Mouse (Mus musculus) liver, embryonic 12.5 days (tissue): Measurements from ENCODE around the gene Kcng3. TPM values are rescaled to one million over a fixed set of nuclear protein-coding genes. Genes with fewer than 3 reads are reported as not detected.
A peak's percentile ranks its signal among the peaks of the same experiment; 100 is the strongest.

ENCODE experiments used
- ATAC-seq: fragments of 200-750 bp; cut with Nextera tagmentation; 2 replicates; pipeline ENCODE4 v1.8.0; 2017; ENCODE audit warnings: moderate number of reproducible peaks, mild to moderate bottlenecking, moderate library complexity
- H3K27ac ChIP-seq: fragments of 300-500 bp; sonication (generic); 2 replicates; pipeline ENCODE4 v1.5.1; 2016; ENCODE audit warnings: mild to moderate bottlenecking
- H3K27me3 ChIP-seq: fragments of 300-500 bp; sonication (generic); replicated peaks from 2 replicates; pipeline ENCODE4 v1.6.1; 2016; ENCODE audit warnings: mild to moderate bottlenecking, moderate library complexity
- H3K36me3 ChIP-seq: fragments of 300-500 bp; sonication (generic); 2 replicates; pipeline ENCODE4 v1.6.1; 2016; ENCODE audit warnings: mild to moderate bottlenecking, moderate library complexity
- H3K4me1 ChIP-seq: fragments of 300-500 bp; sonication (generic); 2 replicates; pipeline ENCODE4 v1.6.1; 2016
- H3K4me2 ChIP-seq: fragments of 300-500 bp; sonication (generic); 2 replicates; pipeline ENCODE4 v1.6.1; 2016; ENCODE audit warnings: mild to moderate bottlenecking, moderate library complexity
- H3K4me3 ChIP-seq: fragments of 300-500 bp; sonication (generic); 2 replicates; pipeline ENCODE4 v1.5.1; 2016; ENCODE audit warnings: mild to moderate bottlenecking, moderate library complexity
- H3K9ac ChIP-seq: fragments of 300-500 bp; sonication (generic); 2 replicates; pipeline ENCODE4 v1.6.1; 2016; ENCODE audit warnings: mild to moderate bottlenecking, moderate library complexity
- H3K9me3 ChIP-seq: fragments of 300-500 bp; sonication (generic); replicated peaks from 2 replicates; pipeline ENCODE4 v1.6.1; 2016; ENCODE audit warnings: mild to moderate bottlenecking, moderate library complexity
- WGBS: fragments of 180-500 bp; shearing (Covaris S2); methylation state at CpG from one replicate; pipeline ENCODE4 v1.1.7; 2016; ENCODE audit not compliant: insufficient replicate concordance; 5-methylcytosine and 5-hydroxymethylcytosine counted together
- polyA plus RNA-seq: library from polyadenylated mRNA; unstranded; fragments of >200 nt; fragmentation: Nextera tagmentation; extraction: Ambion mirVana; gene quantifications from 2 replicates; pipeline ENCODE4 v1.2.1, GENCODE M21; 2016

Kcng3 gene
- polyA plus RNA-seq, 1 experiment from 2014 or later: 0.06 TPM

- Histone ChIP-seq H3K27ac (no peak overlapping the region), H3K4me2 (no peak overlapping the region), H3K27me3 (0 out of 2 replicates have a peak, but pooled peaks cover 3% of the 10 kb centered on the region), H3K36me3 (no peaks in the 10 kb centered on the region), H3K4me3 (no peak overlapping the region), H3K9ac (no peak overlapping the region), H3K9me3 (0 out of 2 replicates have a peak, but pooled peaks cover 5% of the 10 kb centered on the region), H3K4me1 (0 out of 2 replicates have a peak, but pooled peaks cover 8% of the 10 kb centered on the region)
- 67% methylated on average over 4 of the region's 4 CpGs for WGBS
- no peak for ATAC-seq
These were observed 22.2 kb downstream of the Kcng3 start for GRCm38 (mm10) chr17:83609532-83609931.

GRCm38 (mm10) chr17:83600976-83601375, 30.7 kb downstream of the Kcng3 start:
- ATAC-seq: no peak
- H3K4me1 ChIP-seq: no peaks in the 10 kb centered on the region
- WGBS: 79% methylated on average over 12 of the region's 12 CpGs

GRCm38 (mm10) chr17:83595966-83596365, 35.7 kb downstream of the Kcng3 start:
- Histone ChIP-seq H3K27me3 (no peaks in the 10 kb centered on the region), H3K9me3 (no peaks in the 10 kb centered on the region), H3K9ac (no peak overlapping the region), H3K4me3 (no peak overlapping the region), H3K36me3 (no peaks in the 10 kb centered on the region), H3K27ac (no peak overlapping the region), H3K4me1 (no peaks in the 10 kb centered on the region), H3K4me2 (no peak overlapping the region)
- ATAC-seq: no peak
- WGBS: 69% methylated on average over 7 of the region's 7 CpGs

More at GRCm38 (mm10) chr17:83600976-83601375, 30.7 kb downstream of the Kcng3 start:
- H3K27me3 ChIP-seq: no peaks in the 10 kb centered on the region
- H3K9ac ChIP-seq: no peak overlapping the region
- H3K4me3 ChIP-seq: no peak overlapping the region
- H3K4me2 ChIP-seq: no peak overlapping the region
- H3K9me3 ChIP-seq: no peaks in the 10 kb centered on the region
- H3K27ac ChIP-seq: no peak overlapping the region
- no peaks in the 10 kb centered on the region for H3K36me3 ChIP-seq

GRCm38 (mm10) chr17:83594526-83594925, 37.2 kb downstream of the Kcng3 start:
- no peaks in the 10 kb centered on the region for H3K9me3 ChIP-seq
- no peak overlapping the region for H3K9ac ChIP-seq
- no peak overlapping the region for H3K4me3 ChIP-seq
- no peaks in the 10 kb centered on the region for H3K36me3 ChIP-seq
- H3K4me2 ChIP-seq: no peak overlapping the region
- WGBS: 68% methylated on average over 8 of the region's 8 CpGs
- no peaks in the 10 kb centered on the region for H3K27me3 ChIP-seq
- ATAC-seq: peak; percentile 44; the same call in 1 of the 2 replicates
- no peak overlapping the region for H3K27ac ChIP-seq
- no peaks in the 10 kb centered on the region for H3K4me1 ChIP-seq

GRCm38 (mm10) chr17:83593396-83593795, 38.3 kb downstream of the Kcng3 start:
- WGBS: 76% methylated on average over 10 of the region's 10 CpGs
- peaks cover 5% of the 10 kb centered on the region; the same call in 1 of the 2 replicates for H3K9me3 ChIP-seq
- H3K9ac ChIP-seq: no peak overlapping the region

GRCm38 (mm10) chr17:83588663-83589341, 42.9 kb downstream of the Kcng3 start:
- H3K27me3 ChIP-seq: no peaks in the 10 kb centered on the region
- no peak overlapping the region for H3K9ac ChIP-seq
- H3K27ac ChIP-seq: no peak overlapping the region
- WGBS: 65% methylated on average over 6 of the region's 6 CpGs
- no peak for ATAC-seq
- H3K9me3 ChIP-seq: peaks cover 5% of the 10 kb centered on the region; the same call in 1 of the 2 replicates
- H3K4me3 ChIP-seq: no peak overlapping the region
- no peak overlapping the region for H3K4me2 ChIP-seq
- no peaks in the 10 kb centered on the region for H3K36me3 ChIP-seq
- H3K4me1 ChIP-seq: peaks cover under 1% of the 10 kb centered on the region

More at GRCm38 (mm10) chr17:83593396-83593795, 38.3 kb downstream of the Kcng3 start:
- Histone ChIP-seq H3K27ac (no peak overlapping the region), H3K36me3 (no peaks in the 10 kb centered on the region), H3K4me1 (no peaks in the 10 kb centered on the region), H3K4me3 (no peak overlapping the region), H3K27me3 (no peaks in the 10 kb centered on the region), H3K4me2 (no peak overlapping the region)
- ATAC-seq: no peak

- H3K27ac ChIP-seq: no peak overlapping the region
- H3K4me3 ChIP-seq: no peak overlapping the region
- peaks cover 5% of the 10 kb centered on the region; the same call in 1 of the 2 replicates for H3K9me3 ChIP-seq
- H3K4me1 ChIP-seq: peaks cover 6% of the 10 kb centered on the region
- no peak for ATAC-seq
- no peak overlapping the region for H3K9ac ChIP-seq
- no peaks in the 10 kb centered on the region for H3K36me3 ChIP-seq
- H3K27me3 ChIP-seq: no peaks in the 10 kb centered on the region
- no peak overlapping the region for H3K4me2 ChIP-seq
- 85% methylated on average over 8 of the region's 8 CpGs for WGBS
These were observed 44.0 kb downstream of the Kcng3 start for GRCm38 (mm10) chr17:83587731-83588130.

GRCm38 (mm10) chr17:83582585-83582984, 49.1 kb downstream of the Kcng3 start:
- Histone ChIP-seq H3K36me3 (no peaks in the 10 kb centered on the region), H3K4me1 (peaks cover 6% of the 10 kb centered on the region), H3K4me3 (no peak overlapping the region), H3K4me2 (no peak overlapping the region), H3K9ac (no peak overlapping the region), H3K9me3 (no peaks in the 10 kb centered on the region), H3K27me3 (no peaks in the 10 kb centered on the region), H3K27ac (no peak overlapping the region)
- ATAC-seq: no peak
- WGBS: 43% methylated on average over 2 of the region's 2 CpGs

- no peak for ATAC-seq
- H3K9me3 ChIP-seq: no peaks in the 10 kb centered on the region
- H3K4me2 ChIP-seq: no peak overlapping the region
- H3K27ac ChIP-seq: no peak overlapping the region
- H3K4me1 ChIP-seq: peaks cover 6% of the 10 kb centered on the region
- no peak overlapping the region for H3K4me3 ChIP-seq
- WGBS: 82% methylated on average over 5 of the region's 5 CpGs
- no peaks in the 10 kb centered on the region for H3K36me3 ChIP-seq
- no peaks in the 10 kb centered on the region for H3K27me3 ChIP-seq
- H3K9ac ChIP-seq: no peak overlapping the region
These were observed 51.0 kb downstream of the Kcng3 start for GRCm38 (mm10) chr17:83580734-83581133.

- Histone ChIP-seq H3K9me3 (no peaks in the 10 kb centered on the region), H3K4me3 (no peak overlapping the region), H3K27ac (no peak overlapping the region), H3K27me3 (no peaks in the 10 kb centered on the region), H3K4me2 (no peak overlapping the region), H3K36me3 (no peaks in the 10 kb centered on the region), H3K9ac (no peak overlapping the region), H3K4me1 (no peaks in the 10 kb centered on the region)
- no peak for ATAC-seq
- 79% methylated on average over 11 of the region's 11 CpGs for WGBS
These were observed 54.8 kb downstream of the Kcng3 start for GRCm38 (mm10) chr17:83576810-83577371.

GRCm38 (mm10) chr17:83574615-83575014, 57.1 kb downstream of the Kcng3 start:
- no peaks in the 10 kb centered on the region for H3K27me3 ChIP-seq
- H3K9me3 ChIP-seq: no peaks in the 10 kb centered on the region
- 73% methylated on average over 8 of the region's 8 CpGs for WGBS
- H3K4me1 ChIP-seq: no peaks in the 10 kb centered on the region
- no peak for ATAC-seq
- H3K4me3 ChIP-seq: no peak overlapping the region
- no peak overlapping the region for H3K9ac ChIP-seq
- H3K27ac ChIP-seq: no peak overlapping the region
- no peak overlapping the region for H3K4me2 ChIP-seq
- no peaks in the 10 kb centered on the region for H3K36me3 ChIP-seq

GRCm38 (mm10) chr17:83573128-83573527, 58.6 kb downstream of the Kcng3 start:
- H3K4me1 ChIP-seq: no peaks in the 10 kb centered on the region
- H3K9ac ChIP-seq: no peak overlapping the region
- no peak for ATAC-seq
- no peak overlapping the region for H3K27ac ChIP-seq
- no peak overlapping the region for H3K4me2 ChIP-seq
- no peak overlapping the region for H3K4me3 ChIP-seq
- H3K9me3 ChIP-seq: no peaks in the 10 kb centered on the region
- no peaks in the 10 kb centered on the region for H3K27me3 ChIP-seq
- no peaks in the 10 kb centered on the region for H3K36me3 ChIP-seq
- 65% methylated on average over 6 of the region's 6 CpGs for WGBS
